Mouse (Mus musculus) mouse trophoblast stem cell (cell line): Measurements from ENCODE around the gene Ppp1r9a.

Experiments used
- in situ Hi-C, 2 experiments: fragments of 300-500 bp; cut with MseI, MboI; formaldehyde crosslinking; loops; 2 replicates in 1 of 2; 3 replicates in 1 of 2; pipeline ENCODE4 v1.15.1; 2025

Ppp1r9a gene

DNA sequence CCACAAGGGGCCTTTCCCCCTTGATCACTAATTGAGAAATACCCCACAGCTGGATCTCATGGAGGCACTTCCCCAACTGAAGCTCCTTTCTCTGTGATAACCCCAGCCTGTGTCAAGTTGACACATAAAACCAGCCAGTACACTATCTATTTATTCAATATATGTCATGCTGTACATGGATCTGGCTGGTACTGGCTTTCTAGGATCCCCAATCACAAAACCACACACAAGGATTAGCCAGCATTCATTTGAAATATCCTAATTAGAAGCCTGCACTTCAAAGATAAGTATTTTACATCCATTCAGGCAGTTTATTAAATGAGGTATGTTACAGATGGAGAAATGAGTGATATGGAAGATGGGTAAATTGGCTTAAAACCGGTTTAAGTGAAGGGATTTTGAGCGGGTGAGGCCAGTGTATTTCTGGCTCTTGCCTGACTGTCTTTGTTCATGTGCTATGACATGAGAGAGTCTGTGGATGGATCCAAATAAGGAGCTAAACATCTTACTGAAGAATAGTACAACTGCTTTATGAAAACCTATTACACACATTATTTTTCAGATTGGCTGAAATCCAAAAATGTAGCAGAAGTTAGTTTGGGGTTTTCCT is 135.5 kb downstream of the Ppp1r9a start:
- in situ Hi-C loops, result no loop called here

DNA sequence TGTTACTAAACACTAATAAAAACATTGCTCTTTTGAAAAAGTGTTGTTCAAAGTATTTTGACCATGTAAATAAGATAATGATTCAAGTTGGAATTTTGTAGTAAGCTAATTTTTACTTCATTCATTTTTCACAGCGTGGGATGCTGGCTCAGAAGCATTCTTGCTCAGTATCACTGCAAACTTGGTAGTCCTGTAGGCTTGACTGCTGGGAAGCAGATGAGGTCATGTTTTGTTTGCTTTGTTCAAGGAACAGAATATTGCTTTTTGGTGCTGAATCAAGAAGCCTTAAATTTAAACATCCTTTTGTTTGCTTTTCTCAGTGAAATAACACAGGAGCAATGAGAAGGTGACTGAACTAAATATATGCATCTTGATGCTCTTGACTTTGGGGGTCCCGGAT is 136.6 kb downstream of the Ppp1r9a start:
- in situ Hi-C loops, result no loop called here

DNA sequence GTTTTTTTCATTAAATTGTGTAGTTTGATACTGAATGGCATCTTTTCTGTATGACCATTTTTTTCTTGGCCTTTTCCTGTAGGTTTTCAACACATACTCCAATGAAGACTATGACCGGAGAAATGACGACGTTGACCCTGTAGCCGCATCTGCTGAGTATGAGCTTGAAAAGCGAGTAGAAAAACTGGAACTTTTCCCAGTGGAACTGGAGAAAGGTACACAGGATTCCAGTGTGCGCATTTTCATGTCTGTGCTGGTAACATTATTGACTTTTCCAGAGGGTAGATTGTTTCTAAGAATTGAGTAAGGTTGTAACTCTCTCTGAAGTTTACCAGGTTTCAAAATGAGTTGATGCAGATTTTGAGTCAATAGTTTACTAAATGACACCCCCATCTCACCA is 143.1 kb downstream of the Ppp1r9a start:
- in situ Hi-C loops, result no loop called here

DNA sequence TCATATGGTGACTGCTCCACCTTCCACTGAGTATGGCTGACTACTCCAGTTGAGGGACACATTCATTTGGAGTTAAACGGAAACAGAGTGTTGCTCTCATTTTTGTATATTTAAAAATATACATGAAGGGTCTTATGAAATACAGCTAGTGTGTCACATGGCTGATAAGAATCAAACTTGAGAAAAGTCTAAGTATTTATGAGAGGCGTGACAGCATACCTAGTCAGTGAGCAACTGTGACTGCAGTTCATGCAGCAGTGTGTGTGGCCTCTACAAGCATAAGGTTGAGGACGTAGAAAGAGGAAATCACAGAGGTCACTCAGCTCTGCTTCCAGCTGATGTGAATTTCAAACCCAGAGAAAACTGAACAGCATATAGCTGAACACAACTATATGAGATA is 145.3 kb downstream of the Ppp1r9a start:
- in situ Hi-C loops, result no loop called here

DNA sequence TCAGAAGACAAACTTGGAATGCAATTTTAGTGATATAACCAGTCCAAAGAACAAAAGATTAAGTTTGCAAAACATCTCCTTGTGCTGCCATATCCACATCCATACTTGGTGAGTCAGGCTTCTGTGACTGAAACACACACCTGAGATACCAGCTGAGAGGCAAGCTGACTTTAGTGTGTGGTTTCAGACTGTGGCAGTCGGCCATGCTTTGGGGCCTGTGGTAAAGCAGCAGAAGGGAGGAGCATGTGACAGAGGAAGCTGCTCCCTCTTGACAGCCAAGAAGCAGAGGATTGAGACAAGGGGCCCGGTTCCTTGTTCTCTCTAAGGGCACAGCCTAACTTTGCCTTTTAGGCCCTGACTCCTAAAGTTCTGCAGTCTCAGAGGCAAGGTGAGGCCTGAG is 149.6 kb downstream of the Ppp1r9a start:
- in situ Hi-C loops, result no loop called here

DNA sequence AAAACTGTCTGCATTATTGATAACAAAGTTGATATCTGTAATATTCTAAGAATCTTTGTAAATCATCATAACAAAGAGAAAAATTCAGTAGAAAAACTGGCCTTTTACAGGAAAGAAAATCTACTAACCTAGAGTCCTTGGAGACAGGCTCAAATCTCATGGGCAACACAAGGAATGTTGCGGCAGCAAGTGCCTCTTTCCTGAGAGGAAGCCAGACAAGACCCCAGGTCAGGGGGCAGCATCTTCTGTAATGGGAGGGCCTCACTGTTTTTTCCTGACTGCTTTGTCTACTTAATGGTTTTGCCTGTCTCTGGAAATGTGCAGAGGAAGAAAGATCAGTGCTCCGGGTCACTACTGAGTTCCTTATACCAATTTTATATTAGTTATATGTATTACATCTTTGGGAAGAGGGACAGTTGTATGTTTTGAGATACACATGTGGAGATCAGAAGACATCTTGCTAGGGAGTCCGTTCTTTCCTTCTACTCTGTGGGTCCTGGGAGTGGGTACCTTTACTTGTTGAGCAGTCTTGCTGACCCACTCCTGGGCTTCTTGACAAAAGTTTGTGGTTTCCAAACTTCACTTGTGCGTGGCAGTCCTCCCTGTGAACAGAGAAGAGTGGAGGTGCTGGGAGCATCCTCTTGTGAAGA is 151.9 kb downstream of the Ppp1r9a start:
- in situ Hi-C loops, result no loop called here

DNA sequence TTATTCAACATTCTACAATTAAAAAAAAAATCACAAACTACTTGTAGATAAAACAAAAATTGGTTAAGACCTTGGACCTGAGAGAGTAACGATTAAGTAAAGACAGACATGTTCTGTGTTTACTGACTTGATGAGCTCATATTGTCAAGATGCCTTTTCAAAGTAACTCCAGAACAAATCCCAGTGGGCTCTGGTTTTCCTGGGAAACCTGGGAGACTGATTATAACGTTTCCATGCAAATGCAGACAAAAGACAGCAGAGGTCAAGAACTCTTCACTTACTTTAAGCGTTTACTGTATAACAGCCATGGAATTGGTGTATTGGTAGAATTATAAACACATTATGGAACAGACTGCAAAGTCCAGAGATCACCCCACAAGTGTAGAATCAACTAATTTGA is 172.0 kb downstream of the Ppp1r9a start:
- in situ Hi-C loops, result no loop called here

DNA sequence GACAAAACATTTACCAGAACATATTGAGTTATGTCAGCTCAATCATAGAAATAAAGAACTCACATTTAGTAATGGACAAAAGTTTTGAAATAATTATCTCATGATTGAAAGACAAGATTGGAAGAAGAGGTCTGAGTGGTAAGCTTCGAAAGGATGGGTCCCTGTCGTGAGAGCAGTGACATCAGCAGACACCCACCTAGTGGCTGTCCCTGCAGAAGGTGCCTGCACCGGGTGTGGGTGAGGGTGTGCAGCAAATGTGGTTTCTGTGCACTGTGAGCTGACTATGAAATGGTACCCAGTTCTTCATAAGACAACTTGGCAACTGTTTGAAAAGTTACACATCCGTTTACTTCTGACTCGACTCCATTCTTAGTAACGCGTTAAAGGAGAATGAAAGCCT is 173.0 kb downstream of the Ppp1r9a start:
- in situ Hi-C loops, result no loop called here

DNA sequence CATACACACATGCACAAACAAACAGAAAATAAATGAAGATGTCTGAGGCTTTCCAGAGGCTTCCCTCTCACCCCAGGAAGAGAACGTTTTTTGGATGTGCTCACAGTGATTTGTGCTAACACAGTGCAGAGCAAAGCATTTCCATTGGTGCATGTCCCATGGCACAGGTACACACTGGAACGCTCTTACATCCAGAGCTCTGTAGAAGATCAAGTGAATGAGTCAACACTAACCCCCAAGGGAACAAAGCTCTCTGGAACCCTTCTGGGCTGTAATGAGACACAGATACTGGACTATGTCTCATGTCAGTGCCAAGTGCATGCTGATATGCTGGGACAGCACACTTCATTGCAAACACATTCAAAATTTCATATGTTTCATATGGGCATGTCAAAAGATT is 175.3 kb downstream of the Ppp1r9a start:
- in situ Hi-C loops, result no loop called here

DNA sequence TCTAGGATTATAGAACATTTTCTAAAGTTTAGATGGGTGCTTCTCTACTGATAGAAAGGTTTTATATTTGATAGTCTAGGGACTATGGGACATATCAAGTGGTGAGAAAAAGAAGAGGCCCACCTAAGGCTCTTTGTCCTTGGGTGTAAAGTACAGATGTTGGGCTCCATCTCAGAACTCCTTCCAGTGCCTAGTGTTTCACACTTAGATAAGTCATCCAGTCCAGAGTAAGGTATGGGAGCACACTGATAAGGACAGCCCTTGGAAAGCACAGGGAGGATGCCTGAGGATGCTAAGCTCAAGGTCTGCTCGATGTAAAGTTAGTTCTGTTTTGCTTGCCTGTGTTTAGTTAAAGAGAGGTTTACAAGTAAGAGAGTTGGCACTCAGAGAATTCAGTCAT is 176.4 kb downstream of the Ppp1r9a start:
- in situ Hi-C loops, result no loop called here

DNA sequence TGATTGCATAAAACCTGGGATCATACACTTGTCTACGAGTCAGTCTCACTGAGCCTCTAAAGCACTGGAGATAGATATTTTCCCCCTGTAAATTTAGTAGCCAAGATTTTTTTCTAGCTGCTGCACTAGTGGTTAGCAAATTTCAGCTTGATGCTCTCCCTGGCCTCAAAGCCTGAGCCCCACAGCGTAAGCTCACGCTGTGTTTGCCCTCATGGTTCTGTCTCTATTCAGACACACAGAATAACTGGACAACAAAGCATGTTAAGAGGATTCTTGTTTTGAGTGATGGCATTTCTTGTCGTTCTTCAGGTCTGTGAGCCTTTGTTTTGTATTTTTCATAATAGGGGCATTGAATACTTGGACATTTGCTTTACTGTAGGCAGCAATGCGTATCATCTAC is 177.4 kb downstream of the Ppp1r9a start:
- in situ Hi-C loops, result no loop called here

DNA sequence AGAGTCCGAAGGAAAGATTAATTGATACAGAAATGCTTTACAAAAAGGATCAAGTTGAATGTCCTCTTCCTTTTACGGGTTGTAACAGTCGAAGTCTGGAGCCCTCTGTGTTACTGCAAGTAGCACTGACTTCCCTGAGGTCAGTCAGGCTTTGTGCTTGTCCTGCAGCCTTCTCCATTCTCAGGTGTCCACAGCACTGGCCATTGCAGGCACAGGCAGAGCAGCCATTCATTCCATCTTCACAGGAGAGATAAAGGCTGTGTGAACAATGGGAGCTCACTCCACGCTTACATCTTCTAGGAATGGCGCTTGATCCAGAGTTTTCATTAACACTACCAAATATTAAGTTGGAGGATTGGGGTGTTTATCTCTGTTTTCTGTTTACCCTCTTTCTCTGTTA is 177.8 kb downstream of the Ppp1r9a start:
- in situ Hi-C loops, result no loop called here

DNA sequence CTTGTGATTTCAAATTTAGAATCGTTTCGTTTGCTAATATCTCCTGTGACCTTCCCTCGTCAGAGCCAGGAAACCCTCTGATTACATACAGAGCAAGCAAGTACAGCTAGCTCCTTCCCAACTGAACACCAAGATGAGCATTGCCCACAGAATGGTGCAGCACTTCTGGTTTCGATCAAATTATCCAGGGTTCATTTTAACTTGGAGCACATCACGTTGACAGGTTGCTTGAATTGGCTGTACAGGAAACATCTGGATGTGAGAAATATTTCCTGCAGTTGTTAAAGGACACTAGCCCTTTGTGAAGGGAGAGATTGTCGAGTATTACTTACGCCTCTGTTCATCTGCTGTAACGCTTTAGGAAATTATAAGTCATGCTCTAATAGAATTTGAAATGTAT is 178.4 kb downstream of the Ppp1r9a start:
- in situ Hi-C loops, result no loop called here

DNA sequence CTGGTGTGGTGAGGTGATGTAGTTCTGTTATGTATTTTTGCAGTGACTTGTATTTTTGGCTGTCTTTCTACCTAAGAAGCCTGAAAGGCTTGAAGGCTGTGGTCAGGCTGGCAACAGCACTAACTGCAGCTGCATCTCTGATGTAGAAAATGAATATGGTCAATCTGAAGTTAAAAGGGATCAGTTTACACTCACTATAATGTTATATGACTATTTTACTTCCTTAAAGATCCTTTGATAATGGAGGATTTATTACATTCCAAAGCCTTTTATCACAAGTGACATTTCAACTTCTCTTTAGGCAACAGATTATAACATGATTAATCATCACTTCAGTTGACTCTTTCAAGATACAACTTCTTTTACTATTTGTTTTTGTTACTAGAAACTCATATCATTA is 179.4 kb downstream of the Ppp1r9a start:
- in situ Hi-C loops, result no loop called here

DNA sequence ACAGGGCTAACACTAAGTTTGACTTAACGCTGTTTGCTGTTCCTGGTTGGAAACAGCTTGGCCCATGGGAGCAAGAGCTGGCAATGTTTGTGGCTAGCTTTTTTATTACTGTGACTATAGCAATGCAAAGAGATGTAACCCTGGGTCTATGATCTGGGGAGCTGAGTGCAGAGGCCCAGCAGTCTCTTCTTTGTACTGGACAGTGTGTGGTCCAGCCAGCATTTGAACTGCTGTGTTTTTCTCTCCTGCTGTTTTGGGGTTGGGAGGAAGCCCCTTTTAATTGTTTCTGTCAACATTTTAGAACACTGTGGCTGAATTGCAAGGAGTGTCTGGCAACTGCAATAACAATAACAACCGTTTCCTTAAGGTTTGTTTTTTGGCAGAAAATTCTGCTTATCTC is 180.0 kb downstream of the Ppp1r9a start:
- in situ Hi-C loops, result no loop called here

DNA sequence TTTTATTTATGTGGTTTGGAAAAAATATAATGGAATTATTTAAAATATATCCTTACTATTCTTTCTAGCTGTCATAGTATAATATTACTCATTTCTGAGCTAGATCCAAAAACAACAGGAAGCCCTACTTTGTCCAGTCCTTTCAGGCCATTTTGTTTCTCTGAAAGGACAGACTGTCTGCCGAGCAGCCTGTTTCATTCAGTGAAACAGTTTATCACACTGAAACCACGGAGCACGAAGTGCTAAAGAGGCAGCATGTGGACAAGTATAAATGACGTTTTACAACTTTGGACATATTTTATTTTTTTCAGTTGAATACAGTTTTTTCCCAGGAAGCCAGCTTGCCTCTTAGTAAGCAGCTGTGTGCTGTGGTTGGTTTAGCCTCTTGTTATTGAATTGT is 181.2 kb downstream of the Ppp1r9a start:
- in situ Hi-C loops, result no loop called here

DNA sequence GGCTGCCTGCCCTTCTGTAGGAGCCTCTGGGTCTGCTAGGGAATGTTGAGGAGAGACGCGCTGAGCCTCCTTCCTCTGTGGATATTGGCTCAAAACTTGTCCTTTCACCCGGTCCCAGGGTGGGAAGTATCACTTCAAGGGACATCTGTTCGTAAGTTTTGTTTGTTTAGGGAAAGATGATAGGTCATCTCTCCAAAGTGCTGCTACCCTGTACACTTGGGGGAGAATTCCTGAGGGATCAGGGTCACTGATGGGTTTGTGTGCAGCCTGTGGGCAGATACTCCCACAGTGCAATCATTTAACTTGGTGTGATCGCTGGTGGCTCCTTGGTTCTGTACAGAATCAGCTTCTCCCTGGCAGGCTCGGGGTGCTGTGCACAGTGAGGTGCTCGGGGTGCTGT is 189.2 kb downstream of the Ppp1r9a start:
- in situ Hi-C loops, result no loop called here

DNA sequence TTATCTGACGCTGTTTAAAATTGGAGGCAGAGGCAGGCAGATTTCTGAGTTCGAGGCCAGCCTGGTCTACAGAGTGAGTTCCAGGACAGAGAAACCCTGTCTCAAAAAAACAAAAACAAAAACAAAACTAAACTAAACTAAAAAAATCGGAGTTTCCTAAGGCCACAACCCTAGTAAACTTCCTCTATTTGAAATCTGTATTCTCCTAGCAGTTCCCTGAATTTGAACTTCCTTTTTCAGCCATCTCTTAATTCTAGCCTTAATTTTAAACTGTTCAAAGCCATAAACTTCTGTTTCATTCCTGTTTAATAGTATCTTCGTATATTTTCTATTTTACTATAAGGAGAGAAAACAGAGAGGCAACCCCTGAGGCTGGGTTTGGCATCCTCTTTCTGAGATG is 190.1 kb downstream of the Ppp1r9a start:
- in situ Hi-C loops, result no loop called here

DNA sequence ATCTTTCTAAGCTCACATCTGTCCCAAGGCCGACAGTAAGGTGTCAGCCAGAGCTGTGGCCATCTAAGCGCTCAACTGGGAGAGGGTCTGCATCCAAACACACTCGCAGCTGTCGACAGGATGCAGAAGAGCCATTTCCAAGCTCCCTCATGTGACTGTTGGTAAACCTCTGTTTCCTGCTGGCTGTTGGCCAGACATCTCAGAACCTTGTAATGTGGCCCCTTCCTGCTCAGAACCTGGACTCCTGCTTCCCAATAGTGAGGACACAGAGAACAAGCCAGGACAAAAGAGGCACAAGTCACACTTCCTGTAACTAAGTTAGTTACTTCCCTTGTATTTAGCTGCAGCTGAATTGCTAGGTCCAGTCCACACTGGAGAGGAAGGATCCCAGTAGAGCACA is 190.8 kb downstream of the Ppp1r9a start:
- in situ Hi-C loops, result no loop called here

DNA sequence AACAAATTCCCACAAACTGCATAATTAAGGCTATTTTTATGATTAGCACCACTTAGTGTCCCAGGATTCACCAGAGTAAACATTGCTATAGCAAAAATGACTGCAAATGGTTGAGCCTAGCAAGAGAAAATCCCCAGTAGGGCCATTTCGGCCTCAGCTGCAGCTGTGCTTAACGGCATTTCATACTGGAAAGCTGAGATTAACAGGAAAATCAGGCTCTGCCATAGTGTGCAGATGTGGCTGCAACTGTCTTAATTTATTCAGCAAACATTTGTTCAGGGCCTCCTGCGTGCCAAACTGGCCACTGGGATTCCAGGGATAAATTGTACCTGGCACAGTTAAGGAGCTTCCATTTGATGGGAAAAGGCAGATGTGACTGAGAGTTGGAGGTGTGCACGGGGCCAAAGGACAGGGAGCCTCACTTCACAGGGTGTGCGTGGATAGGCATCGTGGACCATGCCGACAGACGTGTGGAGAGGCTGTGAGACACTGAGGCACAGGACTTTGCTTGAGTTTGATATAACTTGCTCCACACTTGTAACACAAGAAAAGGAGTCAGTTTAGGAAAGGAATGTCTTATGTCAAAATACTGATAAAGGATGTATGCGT is 192.8 kb downstream of the Ppp1r9a start:
- in situ Hi-C loops, result no loop called here

DNA sequence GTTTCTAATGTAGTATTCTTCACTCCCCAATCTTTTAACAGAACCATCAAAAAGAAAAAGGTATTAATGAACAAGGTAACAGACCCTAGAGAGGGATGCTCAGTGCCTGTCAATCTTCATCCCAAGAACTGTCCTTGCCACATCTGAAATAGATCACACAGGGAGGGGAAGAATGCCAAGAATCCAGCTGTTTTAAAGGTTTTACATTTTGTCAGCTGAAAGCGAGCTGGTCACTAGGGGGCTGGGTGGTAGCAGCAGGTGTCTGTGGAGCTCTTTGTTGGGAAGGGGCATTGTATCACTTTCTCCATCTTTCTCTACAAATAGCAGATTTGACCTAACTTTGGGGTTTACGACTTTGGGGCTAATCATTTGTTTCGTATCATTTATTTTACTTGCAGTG is 194.6 kb downstream of the Ppp1r9a start:
- in situ Hi-C loops, result no loop called here

DNA sequence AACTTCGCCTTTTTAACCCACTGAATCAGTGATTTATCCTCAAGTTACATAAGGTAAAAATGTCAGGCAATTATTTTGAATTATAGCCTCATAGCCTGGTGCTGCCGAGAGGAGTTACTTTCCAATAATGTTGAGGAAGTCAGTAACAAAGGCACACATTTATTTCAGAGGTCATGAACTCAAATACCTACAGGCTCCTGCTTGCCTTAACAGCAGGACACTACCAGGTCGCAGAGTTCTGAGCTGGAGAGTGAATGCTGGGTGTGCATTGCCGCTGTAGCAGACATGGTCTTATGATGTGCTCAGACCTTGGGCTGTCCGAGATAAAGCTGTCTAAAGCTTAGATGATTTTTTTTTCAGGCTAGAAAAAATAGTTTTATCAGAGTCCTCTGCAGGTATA is 196.6 kb downstream of the Ppp1r9a start:
- in situ Hi-C loops, result no loop called here

DNA sequence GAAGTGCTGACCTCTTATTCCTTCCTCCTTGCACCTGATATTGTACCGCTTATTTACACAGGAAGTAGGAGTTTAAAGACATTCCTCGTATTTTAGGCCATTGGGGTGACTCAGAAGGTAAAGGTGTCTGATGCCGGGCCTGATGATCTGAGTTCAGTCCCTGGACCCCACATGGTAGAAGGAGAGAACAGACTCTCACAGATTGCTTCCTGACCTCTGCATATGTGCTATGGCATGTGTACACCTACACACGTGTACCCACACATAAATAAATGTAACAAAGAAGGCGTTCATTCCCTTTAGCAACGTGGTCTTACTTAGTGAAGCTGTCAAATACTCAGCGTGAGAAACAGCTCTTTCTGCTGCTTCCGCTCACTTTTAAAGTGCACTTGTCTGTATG is 197.1 kb downstream of the Ppp1r9a start:
- in situ Hi-C loops, result no loop called here

DNA sequence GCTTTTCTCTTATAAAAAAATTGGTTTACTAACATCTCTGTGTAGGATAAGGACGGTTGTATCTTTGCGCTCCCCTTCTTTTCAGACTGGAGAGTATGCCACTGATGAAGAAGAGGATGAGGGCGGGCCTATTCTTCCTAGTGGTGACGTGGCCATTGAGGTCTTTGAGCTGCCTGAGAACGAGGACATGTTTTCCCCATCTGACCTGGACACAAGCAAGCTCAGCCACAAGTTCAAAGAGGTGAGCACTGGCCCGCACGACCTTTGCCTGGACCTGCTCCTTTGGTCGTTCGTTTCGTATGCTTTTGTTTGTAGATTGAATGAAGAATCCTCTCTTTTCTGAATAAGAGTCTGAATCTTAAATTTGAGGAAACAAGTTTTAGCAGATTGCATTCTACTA is 197.6 kb downstream of the Ppp1r9a start:
- in situ Hi-C loops, result no loop called here
